Mouse (Mus musculus) bone marrow, adult 2 months (tissue): Measurements from ENCODE around the gene Klhl10. TPM values are rescaled to one million over a fixed set of nuclear protein-coding genes. Genes with fewer than 3 reads are reported as not detected.
A peak's percentile ranks its signal among the peaks of the same experiment; 100 is the strongest.

ENCODE experiments used
- H3K27ac ChIP-seq: fragments of 200-500 bp; 2 replicates; pipeline ENCODE4 v1.5.1; 2012; ENCODE audit warnings: low read depth, mild to moderate bottlenecking, control low read depth, inconsistent platforms, low read length; ENCODE audit not compliant: control insufficient read depth, poor library complexity, insufficient read depth
- H3K4me1 ChIP-seq: fragments of 200-500 bp; 2 replicates; pipeline ENCODE4 v1.6.1; 2011; ENCODE audit warnings: low read length; ENCODE audit not compliant: control insufficient read depth, insufficient read depth
- H3K4me3 ChIP-seq: fragments of 200-500 bp; replicated peaks from 2 replicates; pipeline ENCODE3; 2011; ENCODE audit warnings: mild to moderate bottlenecking, low read depth, low read length, control low read depth; ENCODE audit not compliant: control insufficient read depth
- CTCF ChIP-seq: fragments of 200-500 bp; IDR thresholded peaks from 2 replicates; pipeline ENCODE4 v1.5.1; 2011; ENCODE audit warnings: low read length, control low read depth; ENCODE audit not compliant: control insufficient read depth, insufficient read depth
- POLR2A ChIP-seq: fragments of 200-500 bp; IDR thresholded peaks from 2 replicates; pipeline ENCODE4 v1.6.1; 2011; ENCODE audit warnings: low read depth, mild to moderate bottlenecking, control low read depth, low read length, borderline replicate concordance; ENCODE audit not compliant: control insufficient read depth
- WGBS: fragments of 180-500 bp; shearing (Covaris S2); methylation state at CpG from one replicate; pipeline ENCODE4 v1.1.7; 2018; 5-methylcytosine and 5-hydroxymethylcytosine counted together
- polyA plus RNA-seq: library from polyadenylated mRNA; stranded (reverse); fragments of >200 nt; gene quantifications from 2 replicates; pipeline ENCODE4 v1.2.4, GENCODE M21; 2011; ENCODE audit warnings: low replicate concordance; ENCODE audit not compliant: missing spikeins, insufficient read depth, insufficient read length

Gene Klhl10
- polyA plus RNA-seq, 1 experiment: not detected

- TF ChIP-seq POLR2A (no peak), CTCF (peak; percentile 41; the same call in 1 of the 2 replicates)
- H3K4me3 ChIP-seq: peak within 1 kb of the TSS; percentile 22
- 8% methylated on average over 93 of the region's 93 CpGs for WGBS
- no peaks in the 10 kb centered on the region for H3K4me1 ChIP-seq
- H3K27ac ChIP-seq: peak within 1 kb of the TSS; percentile 20; the same call in 1 of the 2 replicates
Measured at GRCm38 (mm10) chr11:100414021-100414913, 27.4 kb upstream of the Klhl10 start, which contains the start of gene P3h4. P3h4 (minus strand) TSS chr11:100414836.

DNA sequence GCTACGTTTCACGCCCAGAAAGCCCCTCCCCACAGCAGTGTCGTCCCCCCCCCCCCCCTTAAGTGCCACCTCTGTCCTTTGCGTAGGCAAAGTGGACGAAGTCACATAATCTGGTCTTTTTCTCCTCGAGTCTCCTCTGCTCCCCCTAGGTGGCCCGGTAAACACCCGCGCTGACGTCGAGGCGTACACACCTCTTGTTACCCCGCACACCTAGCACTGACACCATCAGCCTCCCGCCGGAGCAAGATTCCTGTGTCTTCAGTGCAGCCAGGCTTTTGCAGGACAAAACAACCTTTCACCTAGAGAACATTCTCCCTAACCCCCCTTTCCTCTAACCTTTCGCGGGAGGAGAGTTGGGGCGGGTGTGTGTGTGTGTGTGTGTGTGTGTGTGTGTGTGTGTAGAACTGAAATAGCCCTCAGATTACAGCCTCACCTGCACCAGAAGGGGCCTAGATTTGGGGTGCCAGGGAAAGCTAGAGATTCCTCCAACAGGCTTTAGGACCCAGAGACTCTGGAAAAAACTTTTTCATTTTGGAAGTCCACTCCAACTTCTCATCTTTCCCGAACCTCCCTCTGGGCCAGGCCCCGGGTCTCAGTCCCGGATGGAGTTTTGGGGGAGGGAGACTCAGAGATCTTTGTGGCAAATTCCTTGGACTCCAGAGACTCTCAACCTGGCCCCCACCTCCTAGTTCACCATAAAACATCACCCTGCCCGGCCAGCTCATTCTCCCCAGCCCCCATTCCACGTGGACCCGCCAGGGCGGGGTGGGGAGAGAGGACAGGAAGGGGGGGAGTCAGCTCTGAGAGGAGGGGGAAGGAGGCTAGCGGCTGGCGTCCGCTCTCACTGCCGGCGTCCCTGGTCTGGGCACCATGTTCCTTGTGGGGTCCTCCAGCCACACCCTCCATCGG, 26.5 kb upstream of the Klhl10 start, which contains the start of gene Fkbp10:
Fkbp10 (plus strand) TSS at position 784 of the 909 bp plus-strand sequence.
- Histone ChIP-seq H3K4me3 (peak within 1 kb of the TSS; percentile 22), H3K27ac (no peak within 1 kb of the TSS), H3K4me1 (no peaks in the 10 kb centered on the region)
- WGBS: 4% methylated on average over 30 of the region's 31 CpGs
- TF ChIP-seq CTCF (no peak), POLR2A (peak; percentile 15; the same call in 1 of the 2 replicates)

GRCm38 (mm10) chr11:100421537-100421936, 20.2 kb upstream of the Klhl10 start:
- Histone ChIP-seq H3K4me1 (no peaks in the 10 kb centered on the region; the same call in none of the 2 replicates), H3K27ac (no peak overlapping the region), H3K4me3 (no peak overlapping the region)
- 88% methylated on average over 8 of the region's 8 CpGs for WGBS
- no peak for TF ChIP-seq POLR2A
- TF ChIP-seq CTCF: no peak

DNA sequence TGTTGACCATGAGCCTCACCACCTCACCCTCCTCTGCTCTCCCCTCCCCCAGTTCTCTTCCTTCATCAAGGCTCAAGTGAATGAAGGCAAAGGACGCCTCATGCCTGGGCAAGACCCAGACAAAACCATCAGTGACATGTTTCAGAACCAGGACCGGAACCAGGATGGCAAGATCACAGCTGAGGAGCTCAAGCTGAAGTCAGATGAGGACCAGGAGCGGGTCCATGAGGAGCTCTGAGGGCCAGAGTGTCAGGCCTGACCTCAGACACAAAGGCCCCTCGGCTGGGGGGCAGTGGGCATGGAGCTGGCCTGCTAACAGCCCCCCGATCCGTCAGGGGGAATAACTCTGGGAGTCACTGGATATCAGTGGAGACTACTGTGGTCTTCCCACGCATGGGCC, 17.9 kb upstream of the Klhl10 start:
- TF ChIP-seq POLR2A: no peak
- no peak for TF ChIP-seq CTCF
- 85% methylated on average over 7 of the region's 7 CpGs for WGBS
- no peaks in the 10 kb centered on the region; the same call in none of the 2 replicates for H3K4me1 ChIP-seq
- H3K4me3 ChIP-seq: no peak overlapping the region
- no peak overlapping the region for H3K27ac ChIP-seq

DNA sequence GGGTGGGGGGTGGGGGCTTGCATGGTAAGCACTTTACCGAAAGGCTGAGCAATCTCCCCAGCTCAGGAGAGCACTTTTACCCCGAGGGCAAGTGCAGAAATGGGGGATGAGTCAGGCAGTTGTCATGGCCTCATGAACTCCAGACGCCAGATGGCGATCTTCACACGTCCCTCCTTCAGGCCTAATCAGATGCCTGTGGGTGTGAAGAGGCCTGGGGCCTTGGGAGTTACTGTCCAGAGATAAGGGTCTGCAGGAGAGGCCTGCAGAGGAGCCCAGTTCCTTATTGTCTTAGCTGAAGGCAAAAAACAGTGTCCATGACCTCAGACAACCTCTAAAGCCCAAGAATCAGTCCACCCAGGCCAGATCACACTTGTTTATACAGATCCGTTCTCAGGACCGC, 15.9 kb upstream of the Klhl10 start:
- H3K27ac ChIP-seq: no peak overlapping the region
- 47% methylated on average over 7 of the region's 7 CpGs for WGBS
- H3K4me3 ChIP-seq: no peak overlapping the region
- TF ChIP-seq CTCF: peak; percentile 73
- TF ChIP-seq POLR2A: no peak
- no peaks in the 10 kb centered on the region; the same call in none of the 2 replicates for H3K4me1 ChIP-seq

DNA sequence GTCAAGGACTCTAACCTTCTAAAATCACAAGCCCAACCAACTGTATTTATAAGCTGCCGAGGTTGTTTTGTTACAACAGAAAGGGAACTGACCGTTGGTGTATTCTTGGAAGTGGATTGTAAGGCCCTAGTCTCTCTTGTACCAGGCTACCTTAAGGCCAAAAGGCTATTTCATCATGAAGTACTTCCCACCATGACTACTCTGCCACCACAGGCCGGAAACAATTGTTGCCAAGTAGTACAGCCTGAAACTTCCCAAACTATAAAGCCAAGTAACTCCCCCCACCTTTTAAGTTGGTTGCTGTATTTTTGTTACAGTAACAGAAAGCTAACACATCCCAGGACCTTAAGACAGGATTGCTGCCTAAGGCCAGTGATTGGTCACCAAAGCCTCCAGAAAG, 14.9 kb upstream of the Klhl10 start:
- Histone ChIP-seq H3K27ac (no peak overlapping the region), H3K4me3 (no peak overlapping the region), H3K4me1 (no peaks in the 10 kb centered on the region; the same call in none of the 2 replicates)
- TF ChIP-seq CTCF: no peak
- TF ChIP-seq POLR2A: no peak
- 32% methylated on average over 3 of the region's 3 CpGs for WGBS

DNA sequence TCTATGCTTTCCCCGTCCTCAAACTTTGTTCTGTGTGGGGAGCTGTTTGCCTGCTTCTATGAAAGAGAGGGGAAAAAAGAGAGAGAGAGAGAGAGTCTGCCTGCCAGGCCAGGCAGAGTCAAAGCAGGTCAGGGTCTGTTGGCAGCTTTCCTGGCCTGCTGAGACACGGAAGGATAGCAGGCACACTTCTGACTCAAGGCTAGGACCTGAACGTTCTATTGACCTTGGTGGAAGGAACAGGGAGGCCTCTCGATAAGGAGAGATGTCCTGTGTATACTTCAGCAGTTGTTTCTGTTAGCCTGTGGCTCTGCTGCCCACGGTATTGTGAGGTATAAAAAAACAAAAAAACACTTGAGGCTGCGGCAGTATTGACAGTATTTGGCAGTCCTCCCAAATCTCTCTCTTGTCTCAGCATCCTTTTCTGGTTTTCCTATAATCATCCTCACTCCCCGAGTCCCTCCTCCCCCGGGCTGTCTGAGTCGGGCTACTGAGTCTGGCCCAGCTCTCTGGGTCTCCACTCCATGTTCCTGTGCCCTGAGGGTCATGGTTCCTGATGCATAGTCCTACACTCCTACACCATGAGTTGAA, 13.0 kb upstream of the Klhl10 start:
- Histone ChIP-seq H3K27ac (no peak overlapping the region), H3K4me1 (no peaks in the 10 kb centered on the region; the same call in none of the 2 replicates), H3K4me3 (no peak overlapping the region)
- WGBS: 74% methylated on average over 9 of the region's 9 CpGs
- TF ChIP-seq CTCF (no peak), POLR2A (no peak)

DNA sequence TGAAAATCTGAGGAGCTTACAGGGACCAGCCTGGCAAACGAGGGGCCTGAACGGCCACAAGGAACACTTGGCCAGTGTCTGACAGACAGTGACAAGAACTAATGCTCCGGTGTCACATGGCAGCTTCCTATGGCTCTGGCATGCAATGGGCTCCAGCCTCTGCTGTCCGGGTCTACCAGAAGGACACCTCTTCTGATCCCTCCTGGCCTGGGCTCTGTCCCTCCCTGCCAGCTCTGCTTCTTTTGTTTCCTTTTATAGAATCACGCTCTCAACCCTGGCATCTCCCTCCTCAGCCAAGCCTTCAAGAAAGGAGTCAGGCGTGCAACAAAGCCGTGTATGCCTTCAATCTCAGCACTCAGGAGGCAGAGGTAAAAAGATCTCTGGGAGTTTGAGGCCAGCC, 11.7 kb upstream of the Klhl10 start:
- Histone ChIP-seq H3K4me3 (no peak overlapping the region), H3K4me1 (no peaks in the 10 kb centered on the region; the same call in none of the 2 replicates)
- 84% methylated on average over 7 of the region's 7 CpGs for WGBS

More for the DNA sequence above, 11.7 kb upstream of the Klhl10 start:
- H3K27ac ChIP-seq: no peak overlapping the region
- TF ChIP-seq CTCF (no peak), POLR2A (no peak)
